Mouse (Mus musculus) right cerebral cortex, postnatal 25 days (tissue): Measurements from ENCODE around the gene Ascl3.
A peak's percentile ranks its signal among the peaks of the same experiment; 100 is the strongest.

Experiments
- DNase-seq: peaks from one replicate; pipeline ENCODE4 v3.0.0; 2022

Ascl3 gene

GRCm38 (mm10) chr7:109731626-109732025 is at the start of gene Ascl3:
Ascl3 (minus strand) TSS chr7:109731726.
- no peak for DNase-seq

GRCm38 (mm10) chr7:109781087-109781469 is 49.6 kb upstream of the Ascl3 start:
- peak; percentile 35 for DNase-seq

DNA sequence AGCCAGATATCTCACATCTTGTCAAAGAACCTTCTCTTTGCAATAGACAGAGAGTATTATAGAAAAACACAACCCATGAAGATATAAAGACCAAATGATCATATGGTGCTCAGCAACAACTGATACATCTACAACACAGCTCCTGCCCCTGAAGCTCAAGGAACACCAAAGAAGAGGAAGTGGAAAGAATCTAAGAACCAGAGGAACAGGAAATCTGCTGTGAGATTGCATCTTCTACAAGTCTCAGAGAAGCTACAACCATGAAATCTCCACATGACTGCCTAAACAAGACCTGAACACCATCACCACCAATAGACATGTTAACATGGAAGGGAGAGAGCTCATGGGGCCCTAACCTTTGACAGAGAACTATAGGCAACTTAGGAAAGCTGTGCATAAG is 40.7 kb upstream of the Ascl3 start:
- no peak for DNase-seq

DNA sequence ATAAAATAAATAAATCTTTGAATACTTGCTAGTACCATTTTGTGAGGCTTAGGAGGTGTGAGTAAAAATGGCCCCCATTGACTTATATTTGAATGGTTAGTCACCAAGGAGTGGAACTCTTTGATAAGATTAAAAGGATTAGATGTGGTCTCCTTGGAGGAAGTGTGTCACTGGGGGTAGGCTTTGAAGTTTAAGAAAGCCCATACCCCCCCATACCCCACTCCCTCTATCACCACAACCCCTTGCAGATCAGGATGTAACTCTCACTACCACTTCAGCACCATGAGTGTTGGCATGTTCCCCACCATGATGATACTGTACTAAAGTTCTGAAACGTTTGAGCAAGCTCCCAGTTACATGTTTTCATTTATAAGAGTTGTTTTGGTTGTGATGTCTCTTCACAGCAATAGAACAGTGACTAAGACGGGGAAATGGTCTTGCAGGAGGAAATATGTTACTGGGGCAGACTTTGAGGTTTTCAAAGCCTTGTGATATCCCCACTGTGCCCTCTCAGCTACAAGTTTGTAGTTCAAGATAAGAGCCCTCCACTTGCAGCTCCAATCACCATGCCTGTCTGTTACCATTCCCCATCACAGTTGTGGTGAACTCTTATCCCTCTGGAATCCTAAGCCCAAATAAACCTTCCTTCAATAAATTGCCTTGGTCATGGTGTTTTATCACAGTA is 37.3 kb upstream of the Ascl3 start:
- no peak for DNase-seq

DNA sequence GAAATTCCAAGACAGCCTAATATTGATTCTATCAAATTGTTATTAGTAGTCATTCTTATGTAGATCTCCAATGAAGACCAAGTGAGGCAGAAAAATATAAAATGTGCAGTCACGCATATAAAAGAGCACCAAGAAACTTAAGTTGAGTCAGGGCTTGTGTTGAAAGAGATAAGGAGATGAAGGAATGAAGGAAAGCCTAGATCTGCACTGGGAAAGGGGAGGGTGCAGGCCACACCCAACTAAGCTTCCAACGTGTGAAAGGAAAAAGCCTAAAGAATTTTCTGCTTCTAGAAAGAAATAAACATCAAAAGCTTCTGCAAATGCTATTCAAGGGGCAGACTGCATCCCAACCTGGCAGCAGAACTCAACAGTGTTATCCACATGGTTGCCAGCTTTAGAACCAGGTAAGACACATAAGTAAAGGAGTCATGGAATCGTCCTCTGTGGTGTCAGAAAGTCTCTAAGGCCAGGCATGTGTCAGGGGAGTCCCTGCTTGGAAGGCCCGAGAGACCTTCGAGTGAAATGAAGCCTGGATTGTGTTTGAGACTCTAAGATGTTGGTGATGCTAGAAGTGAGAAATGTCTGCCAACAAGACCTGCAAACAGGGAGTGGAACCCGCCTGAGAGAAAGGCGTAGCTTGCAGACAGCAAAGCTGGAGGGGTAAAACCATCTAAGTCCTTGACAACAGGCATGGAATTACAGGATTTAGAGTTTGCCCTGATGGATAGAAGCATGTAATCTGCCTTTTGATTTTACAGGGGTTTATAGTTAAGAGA is 36.2 kb upstream of the Ascl3 start:
- no peak for DNase-seq

DNA sequence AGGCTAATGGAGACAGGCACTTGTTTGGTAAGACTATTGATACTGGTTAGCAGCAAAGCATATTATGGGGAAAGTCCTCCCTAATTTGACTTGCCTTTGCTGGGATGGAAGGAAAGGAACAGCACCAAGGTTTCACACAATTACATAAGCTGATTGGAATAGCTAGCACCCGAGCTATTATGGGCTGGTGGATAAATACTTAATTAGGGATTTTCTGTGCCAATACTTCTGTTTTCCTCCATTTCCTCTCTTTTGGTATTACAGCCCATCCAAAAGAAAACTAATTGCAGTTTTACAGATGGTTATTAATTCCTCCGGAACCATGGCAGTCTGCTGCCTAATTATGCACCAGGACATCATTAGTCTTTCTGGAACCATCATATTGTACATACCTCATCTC is 32.5 kb upstream of the Ascl3 start:
- no peak for DNase-seq

GRCm38 (mm10) chr7:109756291-109756690 is 24.8 kb upstream of the Ascl3 start:
- DNase-seq, result no peak

DNA sequence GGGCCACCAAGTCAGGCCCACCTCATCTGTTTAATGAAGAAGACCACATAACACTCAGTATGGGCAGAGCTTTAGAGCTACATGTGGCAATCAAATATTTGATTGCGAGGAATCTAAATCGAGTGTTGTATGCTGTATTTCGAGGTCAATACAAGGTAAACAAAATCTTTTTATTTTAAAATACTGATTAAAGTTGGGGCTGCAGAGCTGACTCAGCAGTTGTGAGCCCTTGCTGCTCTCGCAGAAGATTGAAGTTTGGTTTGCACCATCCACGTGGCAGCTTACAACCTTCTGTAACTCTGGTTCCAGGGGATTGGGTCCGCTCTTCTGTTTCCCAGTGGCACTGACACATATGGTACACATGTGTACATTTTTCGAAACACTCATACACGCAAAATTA is 22.5 kb upstream of the Ascl3 start:
- DNase-seq, result no peak

DNA sequence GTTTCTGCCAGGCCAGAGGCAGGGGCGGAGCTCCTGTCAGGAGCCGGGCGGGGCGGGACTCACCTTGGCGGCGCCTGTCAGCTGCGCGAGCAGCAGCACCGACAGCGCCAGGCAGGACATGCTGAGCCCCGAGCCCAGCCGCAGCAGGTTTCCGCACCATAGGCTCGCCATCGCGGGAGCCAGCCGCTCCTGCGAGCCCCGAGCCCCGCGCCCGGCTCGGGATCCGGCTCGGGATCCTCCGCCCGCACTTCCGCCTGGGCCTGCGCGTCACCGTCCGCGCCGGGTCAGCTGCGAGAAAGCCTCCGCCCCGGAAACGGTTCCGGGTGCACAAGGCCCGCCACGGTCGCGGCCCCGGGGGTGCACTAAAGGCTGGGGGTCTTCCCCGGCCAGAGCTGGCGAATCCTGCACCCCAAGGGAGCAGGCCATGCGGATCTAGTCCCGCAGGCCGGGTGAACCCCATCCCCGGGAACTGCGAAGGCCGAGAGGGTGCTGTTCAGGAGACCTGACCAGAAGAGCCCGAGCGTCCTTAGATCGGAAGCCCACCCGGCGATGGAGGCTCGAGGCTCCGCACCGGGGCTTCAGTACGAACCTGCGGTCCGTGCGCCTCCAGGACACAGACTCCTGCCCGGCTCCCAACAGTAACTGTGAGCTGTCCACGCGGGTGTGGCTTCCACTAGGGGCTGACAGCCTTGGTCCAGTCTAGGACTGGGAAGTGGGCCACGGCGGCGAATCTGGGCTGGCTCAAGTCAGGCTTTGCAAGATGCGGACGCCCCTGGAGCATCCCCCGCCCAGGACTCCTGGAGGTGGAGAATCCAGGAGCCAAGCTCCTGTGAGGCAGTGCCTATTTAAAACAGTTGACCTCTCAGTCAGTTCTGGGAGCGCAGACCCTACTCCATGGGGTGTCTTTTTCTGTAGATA is 20.7 kb upstream of the Ascl3 start, which contains the start of gene Tmem9b:
Tmem9b (minus strand) TSS at position 868 of the 918 bp plus-strand sequence.
- DNase-seq, result peak; percentile 88

DNA sequence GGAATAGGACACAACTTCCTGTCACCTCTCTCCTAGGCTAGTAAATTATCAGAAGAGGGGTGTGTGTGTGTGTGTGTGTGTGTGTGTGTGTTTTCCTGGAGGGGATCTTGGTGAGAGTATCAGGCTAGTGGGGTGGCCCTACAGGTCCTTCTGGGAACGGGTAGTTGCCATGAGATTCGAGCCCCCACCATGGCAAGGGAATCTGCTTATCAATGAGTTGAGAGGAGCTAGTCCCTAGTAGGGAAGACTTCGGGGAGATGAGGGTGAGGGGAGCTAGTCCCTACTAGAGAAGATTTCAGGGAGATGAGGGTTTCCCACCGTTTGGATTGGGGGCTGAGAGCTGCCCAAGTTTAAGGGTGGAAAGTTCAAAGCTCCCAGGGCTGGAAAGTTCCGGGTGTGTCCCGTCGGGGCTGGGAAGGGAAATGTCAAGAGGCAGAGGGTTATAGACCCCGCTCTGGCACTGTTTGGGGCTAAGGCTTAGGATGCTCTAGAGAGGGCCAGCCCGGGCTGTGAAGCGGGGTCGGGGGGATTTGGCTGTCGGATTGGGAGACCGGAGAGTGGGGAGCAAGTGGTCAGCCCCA is 20.0 kb upstream of the Ascl3 start:
- no peak for DNase-seq

DNA sequence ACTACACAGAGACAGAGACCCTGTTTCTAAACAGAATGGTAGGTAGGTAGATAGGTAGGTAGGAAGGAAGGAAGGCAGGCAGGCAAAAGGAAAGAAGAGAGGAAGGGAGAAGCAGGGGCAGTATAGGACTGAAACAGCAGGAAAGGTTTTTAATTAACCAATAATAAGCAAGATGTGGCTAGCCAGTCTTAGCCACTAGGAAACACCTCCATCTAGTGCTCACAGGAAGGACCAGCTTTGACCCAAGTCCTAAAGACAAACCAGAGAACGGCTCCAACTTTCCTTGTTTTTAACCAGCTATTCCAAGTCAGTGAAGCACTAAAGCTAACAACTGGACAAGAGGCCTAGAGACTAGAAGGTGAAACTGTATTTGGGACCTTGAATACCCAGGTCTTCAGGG is 16.2 kb upstream of the Ascl3 start:
- DNase-seq, result no peak

GRCm38 (mm10) chr7:109741703-109742102 is 10.2 kb upstream of the Ascl3 start:
- DNase-seq, result no peak

GRCm38 (mm10) chr7:109741060-109741459 is 9.5 kb upstream of the Ascl3 start:
- no peak for DNase-seq

DNA sequence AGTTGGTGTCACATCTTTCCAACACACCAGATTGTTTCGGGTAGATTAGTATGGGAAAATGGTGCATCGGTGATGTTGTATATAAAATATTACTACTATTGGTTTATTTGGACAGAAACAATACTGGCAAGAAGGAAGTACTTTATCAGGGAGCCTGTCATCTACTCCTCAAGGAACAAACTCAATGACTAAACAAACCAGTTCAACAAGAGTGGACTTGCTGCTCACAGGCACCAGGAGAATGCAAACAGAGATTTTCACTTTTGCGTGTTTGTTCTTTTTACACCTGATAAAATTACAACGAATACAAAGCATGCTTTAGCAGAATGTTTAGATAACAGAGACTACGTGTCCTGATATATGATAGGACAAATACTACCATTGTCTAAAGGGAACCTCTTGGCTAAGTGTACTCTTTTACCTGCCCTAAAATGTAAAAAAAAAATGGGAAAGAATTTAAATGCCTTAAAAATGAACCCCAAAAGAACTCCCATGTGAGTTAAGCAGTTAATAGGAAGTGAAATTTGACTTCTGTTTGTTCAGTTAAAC is 8.4 kb upstream of the Ascl3 start:
- DNase-seq, result no peak

- no peak for DNase-seq
These were observed 3.3 kb upstream of the Ascl3 start for GRCm38 (mm10) chr7:109734806-109735205.

DNA sequence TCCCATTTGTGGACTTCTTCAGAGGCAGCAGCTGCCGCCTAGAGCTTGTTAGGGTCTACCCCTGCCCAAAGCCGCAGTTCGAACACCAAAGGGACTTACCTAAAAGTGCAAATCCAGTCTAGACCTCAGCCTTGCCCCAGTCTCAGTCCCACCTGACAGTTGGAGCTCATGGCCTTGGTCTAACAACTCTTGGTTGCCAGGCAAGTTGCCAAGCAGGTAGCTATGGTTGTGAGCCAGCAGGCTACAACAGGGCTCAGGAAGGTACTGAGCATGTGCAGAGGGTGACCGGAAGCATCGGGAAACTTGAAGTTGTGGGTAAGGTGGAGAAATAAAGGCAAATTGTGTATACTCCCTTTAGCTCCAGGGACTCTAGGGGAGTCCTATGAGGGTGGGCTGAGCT is 7.8 kb downstream of the Ascl3 start, which contains the start of gene BC051019:
BC051019 (minus strand) TSS at position 154 of the 400 bp plus-strand sequence.
- DNase-seq, result no peak

DNA sequence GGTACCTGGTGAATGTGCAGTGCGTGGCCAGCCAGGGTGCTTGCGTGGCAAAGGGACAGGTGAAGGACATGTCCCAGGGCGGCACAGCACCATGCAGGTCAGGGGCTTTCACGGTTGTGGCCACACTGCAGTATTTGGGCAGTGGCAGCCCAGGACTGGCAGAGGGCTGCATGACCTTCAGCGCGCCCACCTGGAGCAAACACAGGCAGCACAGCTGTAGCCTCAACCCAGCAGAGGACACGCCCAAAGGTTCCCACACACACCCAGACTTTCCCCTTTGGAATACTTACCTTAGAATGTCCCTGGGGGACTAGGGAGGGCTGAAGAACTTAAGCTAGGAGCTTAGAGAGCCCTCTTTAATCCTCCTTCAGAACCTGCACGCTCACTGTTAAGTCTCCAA is 8.4 kb downstream of the Ascl3 start:
- no peak for DNase-seq

- DNase-seq, result no peak
These were observed 8.9 kb downstream of the Ascl3 start for GRCm38 (mm10) chr7:109722618-109723017.

GRCm38 (mm10) chr7:109719286-109719685 is 12.2 kb downstream of the Ascl3 start:
- no peak for DNase-seq

GRCm38 (mm10) chr7:109713434-109713982 is 18.0 kb downstream of the Ascl3 start:
- no peak for DNase-seq

- DNase-seq, result no peak
These were observed 19.3 kb downstream of the Ascl3 start for GRCm38 (mm10) chr7:109712198-109712597.

DNA sequence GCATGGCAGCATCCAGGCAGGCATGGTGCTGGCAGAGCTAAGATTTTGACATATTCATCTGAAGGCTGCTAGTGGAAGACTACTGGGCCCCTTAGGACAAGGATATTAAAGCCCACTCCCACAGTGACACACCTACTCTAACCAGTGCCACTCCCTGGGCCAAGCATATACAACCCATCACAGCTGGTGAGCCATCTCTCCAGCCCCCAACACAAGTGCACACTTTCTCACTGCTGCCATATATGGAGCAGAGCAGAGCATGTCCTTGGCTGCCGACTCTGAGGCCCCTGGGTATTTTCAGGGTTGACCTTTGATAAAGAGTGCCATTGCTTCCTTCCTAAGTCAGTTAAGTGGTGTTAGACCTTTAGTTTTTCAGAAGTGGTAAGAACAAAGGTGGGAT is 21.5 kb downstream of the Ascl3 start:
- no peak for DNase-seq
